Mouse (Mus musculus) heart, postnatal 0 days (tissue): Measurements from ENCODE around the gene Arf4.

Source experiments
- CTCF ChIP-seq: IDR thresholded peaks from 2 replicates; pipeline ENCODE4 v1.5.1; 2016; ENCODE audit warnings: antibody characterized with exemption, control low read depth, low read depth
- EP300 ChIP-seq: IDR thresholded peaks from 2 replicates; pipeline ENCODE4 v1.6.1; 2016; ENCODE audit warnings: antibody characterized with exemption, low read depth

DNA sequence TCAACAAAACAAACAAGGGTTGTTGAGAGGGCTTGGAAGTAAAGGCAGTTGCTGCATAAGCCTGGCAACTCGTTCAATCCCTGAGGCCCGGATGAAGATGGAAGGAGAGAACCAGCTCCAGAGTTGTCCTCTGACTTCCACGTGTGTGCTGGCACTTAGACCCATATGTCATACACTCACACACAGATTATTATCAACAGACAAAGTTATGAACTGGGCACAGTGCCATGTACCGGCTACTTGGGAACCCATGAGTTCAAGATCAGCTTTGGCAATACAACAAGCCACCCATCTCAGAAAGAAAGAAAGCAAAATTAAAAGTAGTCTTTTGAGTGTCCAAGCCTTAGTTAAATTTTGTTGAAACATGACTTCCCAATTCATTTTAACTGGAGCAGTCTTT is 12.6 kb upstream of the Arf4 start:
- TF ChIP-seq CTCF, result no peak
- no peak for TF ChIP-seq EP300
